Mouse (Mus musculus) intestine, embryonic 14.5 days (tissue): ENCODE data around the gene Pparg. TPM values are rescaled to one million over a fixed set of nuclear protein-coding genes. Genes with fewer than 3 reads are reported as not detected.

Experiments
- ATAC-seq: fragments of 200-750 bp; cut with Nextera tagmentation; replicated peaks from 2 replicates; pipeline ENCODE4 v1.8.0; 2017; ENCODE audit warnings: low read depth, moderate number of reproducible peaks, moderate TSS enrichment, moderate library complexity; ENCODE audit not compliant: low FRiP score, low TSS enrichment
- DNase-seq: peaks from one replicate; pipeline ENCODE4 v3.0.0-alpha.2; 2018; ENCODE audit warnings: low spot score
- H3K27ac ChIP-seq: fragments of 300-500 bp; sonication (generic); 2 replicates; pipeline ENCODE4 v1.5.1; 2014; ENCODE audit warnings: low read depth, mild to moderate bottlenecking, control low read depth
- H3K27me3 ChIP-seq: fragments of 300-500 bp; sonication (generic); replicated peaks from 2 replicates; pipeline ENCODE4 v1.6.1; 2014; ENCODE audit warnings: low read length, control low read depth; ENCODE audit not compliant: control insufficient read depth, insufficient read depth
- H3K36me3 ChIP-seq: fragments of 300-500 bp; sonication (generic); 2 replicates; pipeline ENCODE4 v1.6.1; 2014; ENCODE audit warnings: low read length, control low read depth; ENCODE audit not compliant: control insufficient read depth, insufficient read depth
- H3K4me1 ChIP-seq: fragments of 300-500 bp; sonication (generic); replicated peaks from 2 replicates; pipeline ENCODE4 v1.6.1; 2014; ENCODE audit warnings: low read length, control low read depth, mixed read lengths; ENCODE audit not compliant: control insufficient read depth, insufficient read depth
- H3K4me2 ChIP-seq: fragments of 300-500 bp; sonication (generic); 2 replicates; pipeline ENCODE4 v1.6.1; 2014; ENCODE audit warnings: low read length
- H3K4me3 ChIP-seq: fragments of 300-500 bp; sonication (generic); 2 replicates; pipeline ENCODE4 v1.5.1; 2014; ENCODE audit warnings: low read depth, low read length, control low read depth, mixed read lengths
- H3K9ac ChIP-seq: fragments of 300-500 bp; sonication (generic); 2 replicates; pipeline ENCODE4 v1.6.1; 2014; ENCODE audit warnings: mild to moderate bottlenecking, low read length
- H3K9me3 ChIP-seq: fragments of 300-500 bp; sonication (generic); 2 replicates; pipeline ENCODE4 v1.6.1; 2016; ENCODE audit warnings: low read length, control low read depth; ENCODE audit not compliant: control insufficient read depth
- WGBS: fragments of 180-500 bp; shearing (Covaris S2); extraction: QIAGEN DNeasy Blood & Tissue Kit; methylation state at CpG from one replicate; pipeline ENCODE4 v1.1.7; 2014; 5-methylcytosine and 5-hydroxymethylcytosine counted together
- polyA plus RNA-seq: library from polyadenylated mRNA; unstranded; fragments of >200 nt; fragmentation: Nextera tagmentation; extraction: Ambion mirVana; gene quantifications from 2 replicates; pipeline ENCODE4 v1.2.1, GENCODE M21; 2014

Pparg gene
- polyA plus RNA-seq, 1 experiment from 2014 or later, result 13.6 TPM

GRCm38 (mm10) chr6:115527418-115527817 lies 166.7 kb downstream of the Pparg start:
- Histone ChIP-seq H3K27ac (no peak overlapping the region), H3K4me2 (no peak overlapping the region), H3K9me3 (no peaks in the 10 kb centered on the region), H3K36me3 (no peaks in the 10 kb centered on the region), H3K4me1 (no peaks in the 10 kb centered on the region), H3K9ac (no peak overlapping the region), H3K27me3 (no peaks in the 10 kb centered on the region), H3K4me3 (no peak overlapping the region)
- DNase-seq (no peak), ATAC-seq (no peak)
- WGBS, result 70% methylated on average over 3 of the region's 3 CpGs

GRCm38 (mm10) chr6:115528372-115528771 lies 167.6 kb downstream of the Pparg start:
- no peak overlapping the region for H3K4me2 ChIP-seq
- ATAC-seq (no peak), DNase-seq (no peak)
- H3K4me3 ChIP-seq, result no peak overlapping the region
- no peaks in the 10 kb centered on the region for H3K4me1 ChIP-seq
- no peak overlapping the region for H3K9ac ChIP-seq
- no peaks in the 10 kb centered on the region for H3K27me3 ChIP-seq
- 93% methylated on average over 4 of the region's 4 CpGs for whole genome bisulfite sequencing
- H3K27ac ChIP-seq, result no peak overlapping the region
- H3K9me3 ChIP-seq, result no peaks in the 10 kb centered on the region
- H3K36me3 ChIP-seq, result no peaks in the 10 kb centered on the region

DNA sequence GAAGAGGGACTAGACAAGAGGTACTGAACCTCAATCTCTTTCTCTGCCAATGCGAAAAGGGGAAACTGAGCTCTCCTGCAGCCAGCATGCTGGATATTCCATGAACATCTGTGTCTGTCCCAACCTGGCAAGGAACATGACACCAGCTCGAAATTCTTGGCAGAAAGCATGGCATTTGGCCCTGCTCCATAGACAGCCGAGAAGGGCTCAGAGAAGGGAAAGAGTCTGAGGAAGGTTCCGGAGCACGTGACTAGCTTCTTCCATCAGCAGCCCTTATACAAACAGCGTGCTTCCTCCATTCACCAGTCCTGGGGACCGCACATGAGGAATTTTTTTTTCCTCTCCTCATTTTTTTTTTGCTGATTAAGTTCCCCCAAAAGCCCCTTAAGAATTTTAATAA lies 173.9 kb downstream of the Pparg start:
- Histone ChIP-seq H3K27me3 (no peaks in the 10 kb centered on the region), H3K9ac (no peak overlapping the region), H3K27ac (no peak overlapping the region), H3K4me1 (no peaks in the 10 kb centered on the region), H3K4me2 (no peak overlapping the region), H3K36me3 (no peaks in the 10 kb centered on the region), H3K9me3 (no peaks in the 10 kb centered on the region), H3K4me3 (no peak overlapping the region)
- ATAC-seq (no peak), DNase-seq (no peak)
- 63% methylated on average over 7 of the region's 7 CpGs for WGBS

DNA sequence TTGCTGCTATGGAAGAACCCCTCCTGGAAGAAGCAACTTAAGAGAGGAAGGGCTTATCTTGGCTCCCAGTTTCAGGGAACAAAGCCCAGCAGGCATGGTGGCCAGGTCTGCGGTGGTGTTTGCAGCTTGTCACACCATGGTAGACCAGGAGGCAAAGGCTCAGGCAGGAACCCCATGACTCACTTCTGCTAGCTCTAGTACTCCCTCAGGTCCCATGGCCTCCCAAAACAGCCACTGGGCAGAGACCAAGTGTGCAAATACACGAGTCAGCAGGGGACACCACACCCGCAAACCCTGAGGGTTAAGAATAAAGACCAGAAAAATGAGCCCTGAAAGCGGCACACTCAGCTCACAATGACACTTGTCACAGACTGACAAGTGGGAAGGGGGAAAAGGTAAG lies 175.4 kb downstream of the Pparg start:
- no peak overlapping the region for H3K4me3 ChIP-seq
- H3K9me3 ChIP-seq, result no peaks in the 10 kb centered on the region
- 85% methylated on average over 4 of the region's 4 CpGs for WGBS

GRCm38 (mm10) chr6:115538645-115539429 lies 178.1 kb downstream of the Pparg start:
- peak overlapping the region; percentile 38; the same call in 1 of the 2 replicates for H3K9ac ChIP-seq

More for the DNA sequence above, 175.4 kb downstream of the Pparg start:
- no peaks in the 10 kb centered on the region for H3K27me3 ChIP-seq
- no peak overlapping the region for H3K27ac ChIP-seq
- H3K4me1 ChIP-seq, result no peaks in the 10 kb centered on the region
- DNase-seq (no peak), ATAC-seq (no peak)
- no peak overlapping the region for H3K4me2 ChIP-seq
- no peaks in the 10 kb centered on the region for H3K36me3 ChIP-seq
- H3K9ac ChIP-seq, result no peak overlapping the region

More at GRCm38 (mm10) chr6:115538645-115539429, 178.1 kb downstream of the Pparg start:
- 19% methylated on average over 26 of the region's 26 CpGs for WGBS
- Histone ChIP-seq H3K4me1 (peaks cover 4% of the 10 kb centered on the region; the same call in 1 of the 2 replicates), H3K9me3 (no peaks in the 10 kb centered on the region), H3K4me2 (peak overlapping the region; percentile 49), H3K27ac (peak overlapping the region; percentile 44; the same call in 1 of the 2 replicates), H3K27me3 (no peaks in the 10 kb centered on the region), H3K4me3 (no peak overlapping the region), H3K36me3 (no peaks in the 10 kb centered on the region)
- DNase-seq (peak; percentile 97), ATAC-seq (peak; percentile 87)

Other genes starting within 250 kb of the Pparg start
- gene Syn2, start 226.0 kb upstream of the Pparg start, polyA plus RNA-seq, result 2.7 and 2.9 TPM in 2 replicates
- not detected in 2 replicates for gene Gm17482, start 133.6 kb upstream of the Pparg start, polyA plus RNA-seq
- gene Timp4, start 108.7 kb upstream of the Pparg start, polyA plus RNA-seq, result 0.12 and 0.70 TPM in 2 replicates
- gene Tsen2, start 183.7 kb downstream of the Pparg start, polyA plus RNA-seq, result 32.3 and 32.6 TPM in 2 replicates
- 26.2 and 32.0 TPM in 2 replicates for gene Mkrn2os, start 231.6 kb downstream of the Pparg start, polyA plus RNA-seq
- gene Mkrn2, start 241.0 kb downstream of the Pparg start, polyA plus RNA-seq, result 28.0 and 32.0 TPM in 2 replicates